Mouse (Mus musculus): ENCODE data around the gene Cox10. TPM values are rescaled to one million over a fixed set of nuclear protein-coding genes. Genes with fewer than 3 reads are reported as not detected.
A peak's percentile ranks its signal among the peaks of the same experiment; 100 is the strongest.

Gene Cox10
- total and polyA plus RNA-seq, 2 experiments from 2014 or later, result 14.3 to 31.0 TPM

DNA sequence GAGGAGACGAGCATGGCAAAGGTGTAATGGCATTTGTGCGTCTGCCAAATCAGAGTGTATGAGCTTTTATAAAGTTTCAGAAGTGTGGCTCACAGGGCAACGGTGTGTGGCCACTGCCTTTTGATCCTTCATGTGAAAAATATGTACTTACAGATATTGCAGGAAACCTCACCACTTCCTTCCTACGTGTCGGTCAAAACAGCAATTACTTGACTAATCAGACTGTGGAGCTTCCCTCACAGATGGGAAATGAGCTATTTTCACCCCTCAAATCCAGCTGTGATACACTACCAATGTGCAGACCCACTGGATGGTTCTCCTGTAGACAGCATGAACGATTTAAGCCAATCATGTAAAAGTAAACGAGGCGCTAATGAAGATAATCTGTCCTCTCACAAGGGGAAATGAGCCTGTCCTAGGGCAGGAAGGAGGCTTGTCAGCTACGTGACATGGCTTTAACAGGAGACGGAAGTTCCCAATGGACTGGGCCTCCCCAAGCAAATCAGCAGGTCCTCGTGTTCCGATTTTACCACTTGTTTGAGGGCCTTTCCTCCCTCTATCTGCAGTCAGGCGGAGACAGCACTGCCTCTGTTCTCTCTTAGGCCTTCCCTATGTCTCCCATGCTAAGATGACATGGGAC is 103.9 kb downstream of the Cox10 start:
- Histone ChIP-seq H3K4me1 (ENCODE audit: insufficient read depth) (no peaks in the 10 kb centered on the region), H3K9me3 (ENCODE audit: low read length) (no peaks in the 10 kb centered on the region), H3K4me2 (ENCODE audit: low read depth) (no peak overlapping the region), H3K36me3 (ENCODE audit: insufficient read depth) (no peaks in the 10 kb centered on the region), H3K27ac (ENCODE audit: low read depth, low read length) (no peak overlapping the region), H3K4me3 (ENCODE audit: low read depth, low read length) (no peak overlapping the region), H3K9ac (no peak overlapping the region), H3K27me3 (ENCODE audit: insufficient read depth, low read length) (no peaks in the 10 kb centered on the region)
- no peak for TF ChIP-seq CTCF (IDR thresholded peaks at IDR 0.05; ENCODE audit: low read depth)
- DNase-seq (no peak), ATAC-seq (no peak)
- 78% methylated on average over 13 of the region's 13 CpGs for WGBS

DNA sequence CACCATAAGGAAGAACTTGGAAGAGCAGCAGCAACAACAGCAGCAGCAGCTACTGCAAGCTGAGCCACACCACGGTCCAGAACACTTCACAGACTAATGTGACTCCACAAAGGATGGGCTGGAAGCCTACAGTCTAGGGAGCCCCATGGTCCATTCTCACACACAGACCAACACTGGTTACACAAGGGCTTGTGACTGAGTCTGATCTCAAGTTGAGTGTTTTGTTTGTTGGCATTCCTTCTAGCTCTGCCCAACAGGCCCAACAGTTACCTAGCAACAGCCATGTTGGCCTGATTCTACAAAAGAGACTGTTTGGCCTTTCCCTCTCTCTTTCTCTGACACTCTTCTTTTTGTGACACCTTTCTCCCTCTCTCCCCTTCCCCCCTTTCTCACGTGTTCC is 105.3 kb downstream of the Cox10 start:
- H3K9ac ChIP-seq, result no peak overlapping the region
- WGBS, result 46% methylated on average over 2 of the region's 2 CpGs
- no peak for TF ChIP-seq CTCF (IDR thresholded peaks at IDR 0.05; ENCODE audit: low read depth)
- H3K4me1 ChIP-seq (ENCODE audit: insufficient read depth), result 0 out of 2 replicates have a peak, but pooled peaks cover 2% of the 10 kb centered on the region
- no peaks in the 10 kb centered on the region for H3K36me3 ChIP-seq (ENCODE audit: insufficient read depth)
- no peak overlapping the region for H3K4me3 ChIP-seq (ENCODE audit: low read depth, low read length)
- H3K9me3 ChIP-seq (ENCODE audit: low read length), result no peaks in the 10 kb centered on the region
- no peak overlapping the region for H3K4me2 ChIP-seq (ENCODE audit: low read depth)
- ATAC-seq (peak; percentile 42), DNase-seq (peak; percentile 32)
- no peaks in the 10 kb centered on the region for H3K27me3 ChIP-seq (ENCODE audit: insufficient read depth, low read length)
- H3K27ac ChIP-seq (ENCODE audit: low read depth, low read length), result peak overlapping the region; percentile 29; the same call in 1 of the 2 replicates

DNA sequence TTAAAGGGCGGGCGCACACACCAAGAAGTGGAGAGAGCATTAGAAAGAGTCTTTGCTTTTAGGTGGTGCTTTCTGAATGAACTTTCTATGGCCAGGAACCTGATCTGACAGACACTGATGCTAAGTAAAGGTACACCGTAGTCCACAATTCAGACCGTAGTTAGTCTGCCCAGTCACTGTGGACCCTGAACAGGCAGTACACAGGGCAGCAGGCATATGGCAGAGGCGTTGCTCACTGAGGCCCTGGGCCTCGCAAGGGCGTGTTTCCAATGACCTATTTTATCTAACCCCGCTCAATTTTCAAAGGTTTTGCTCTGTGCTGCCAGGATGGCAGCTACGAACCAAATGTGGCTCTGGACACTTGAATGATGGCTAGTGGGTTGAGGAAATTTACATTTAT is 107.8 kb downstream of the Cox10 start:
- Histone ChIP-seq H3K4me2 (ENCODE audit: low read depth) (no peak overlapping the region), H3K27me3 (ENCODE audit: insufficient read depth, low read length) (no peaks in the 10 kb centered on the region)
- no peak for TF ChIP-seq CTCF (IDR thresholded peaks at IDR 0.05; ENCODE audit: low read depth)

DNA sequence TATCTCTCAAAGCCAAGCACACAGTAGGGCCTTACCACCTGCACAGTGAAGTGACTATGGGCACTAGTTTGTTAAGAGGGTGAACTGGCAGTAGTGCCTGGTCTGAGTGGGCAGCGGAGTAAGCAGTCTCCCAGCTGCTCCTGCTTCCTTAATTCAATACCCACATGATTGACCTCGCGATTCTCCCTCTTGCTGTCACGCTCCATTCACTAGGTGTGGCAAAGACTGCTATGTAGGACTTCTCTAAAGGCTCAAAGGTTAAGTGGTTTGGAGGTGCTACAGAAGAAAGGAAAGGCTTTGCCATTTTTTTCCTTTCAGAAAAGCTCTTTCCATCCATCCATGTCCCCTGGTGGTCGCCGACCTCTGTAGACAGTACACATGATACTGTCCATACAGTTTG is 108.5 kb downstream of the Cox10 start:
- H3K4me2 ChIP-seq (ENCODE audit: low read depth), result no peak overlapping the region
- H3K9ac ChIP-seq, result no peak overlapping the region
- H3K4me3 ChIP-seq (ENCODE audit: low read depth, low read length), result no peak overlapping the region
- H3K4me1 ChIP-seq (ENCODE audit: insufficient read depth), result peaks cover 7% of the 10 kb centered on the region; the same call in 1 of the 2 replicates
- no peak overlapping the region for H3K27ac ChIP-seq (ENCODE audit: low read depth, low read length)
- WGBS, result 93% methylated on average over 6 of the region's 6 CpGs
- TF ChIP-seq CTCF (IDR thresholded peaks at IDR 0.05; ENCODE audit: low read depth), result no peak
- DNase-seq, result no peak
- no peak for ATAC-seq
- H3K27me3 ChIP-seq (ENCODE audit: insufficient read depth, low read length), result no peaks in the 10 kb centered on the region
- H3K9me3 ChIP-seq (ENCODE audit: low read length), result no peaks in the 10 kb centered on the region
- no peaks in the 10 kb centered on the region for H3K36me3 ChIP-seq (ENCODE audit: insufficient read depth)

More for the DNA sequence above, 107.8 kb downstream of the Cox10 start:
- H3K4me1 ChIP-seq (ENCODE audit: insufficient read depth), result peaks cover 7% of the 10 kb centered on the region; the same call in 1 of the 2 replicates
- no peaks in the 10 kb centered on the region for H3K36me3 ChIP-seq (ENCODE audit: insufficient read depth)
- DNase-seq (no peak), ATAC-seq (no peak)
- no peaks in the 10 kb centered on the region for H3K9me3 ChIP-seq (ENCODE audit: low read length)
- H3K9ac ChIP-seq, result no peak overlapping the region
- 97% methylated on average over 9 of the region's 9 CpGs for WGBS
- H3K4me3 ChIP-seq (ENCODE audit: low read depth, low read length), result no peak overlapping the region
- no peak overlapping the region for H3K27ac ChIP-seq (ENCODE audit: low read depth, low read length)

DNA sequence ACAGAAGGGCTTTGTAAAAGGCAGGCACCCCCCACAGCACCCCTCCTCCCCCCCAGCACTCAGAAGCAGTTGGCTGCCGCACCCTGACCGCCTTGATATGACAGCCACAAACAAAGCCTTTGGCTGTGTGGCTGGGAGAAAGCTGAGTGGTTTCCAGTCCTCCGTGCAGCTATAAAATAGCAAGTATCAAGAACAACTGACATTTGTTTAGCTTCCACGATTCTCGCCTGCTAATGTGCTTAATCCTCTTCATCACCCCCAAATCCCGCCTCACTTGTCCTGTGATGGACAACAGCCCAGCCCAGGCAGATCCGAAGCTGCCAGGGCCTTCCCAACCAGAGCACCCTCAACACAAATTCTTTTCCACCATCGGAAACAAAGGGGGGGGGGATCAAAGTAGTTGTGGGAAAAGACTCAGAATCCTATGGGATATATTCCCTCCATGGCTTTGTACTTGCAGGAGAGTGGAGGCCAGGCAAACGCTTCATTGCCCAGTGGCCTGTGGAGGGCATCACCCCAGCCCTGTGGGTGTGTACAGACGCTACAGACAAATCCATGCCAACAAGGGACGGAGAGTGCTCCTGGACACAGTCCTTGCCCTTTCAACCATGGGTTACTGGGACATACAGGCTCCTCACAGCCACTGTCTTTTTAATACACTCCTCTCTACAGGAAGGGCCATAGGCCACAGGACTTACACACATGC is 109.9 kb downstream of the Cox10 start:
- peak; percentile 60 for DNase-seq
- peaks cover 7% of the 10 kb centered on the region; the same call in 1 of the 2 replicates for H3K4me1 ChIP-seq (ENCODE audit: insufficient read depth)
- H3K9me3 ChIP-seq (ENCODE audit: low read length), result no peaks in the 10 kb centered on the region
- no peak overlapping the region for H3K9ac ChIP-seq
- no peak overlapping the region for H3K4me2 ChIP-seq (ENCODE audit: low read depth)
- WGBS, result 17% methylated on average over 11 of the region's 11 CpGs
- H3K4me3 ChIP-seq (ENCODE audit: low read depth, low read length), result no peak overlapping the region
- no peak for TF ChIP-seq CTCF (IDR thresholded peaks at IDR 0.05; ENCODE audit: low read depth)
- no peaks in the 10 kb centered on the region for H3K27me3 ChIP-seq (ENCODE audit: insufficient read depth, low read length)
- H3K36me3 ChIP-seq (ENCODE audit: insufficient read depth), result no peaks in the 10 kb centered on the region
- peak overlapping the region; percentile 45 for H3K27ac ChIP-seq (ENCODE audit: low read depth, low read length)
- ATAC-seq, result peak; percentile 60

DNA sequence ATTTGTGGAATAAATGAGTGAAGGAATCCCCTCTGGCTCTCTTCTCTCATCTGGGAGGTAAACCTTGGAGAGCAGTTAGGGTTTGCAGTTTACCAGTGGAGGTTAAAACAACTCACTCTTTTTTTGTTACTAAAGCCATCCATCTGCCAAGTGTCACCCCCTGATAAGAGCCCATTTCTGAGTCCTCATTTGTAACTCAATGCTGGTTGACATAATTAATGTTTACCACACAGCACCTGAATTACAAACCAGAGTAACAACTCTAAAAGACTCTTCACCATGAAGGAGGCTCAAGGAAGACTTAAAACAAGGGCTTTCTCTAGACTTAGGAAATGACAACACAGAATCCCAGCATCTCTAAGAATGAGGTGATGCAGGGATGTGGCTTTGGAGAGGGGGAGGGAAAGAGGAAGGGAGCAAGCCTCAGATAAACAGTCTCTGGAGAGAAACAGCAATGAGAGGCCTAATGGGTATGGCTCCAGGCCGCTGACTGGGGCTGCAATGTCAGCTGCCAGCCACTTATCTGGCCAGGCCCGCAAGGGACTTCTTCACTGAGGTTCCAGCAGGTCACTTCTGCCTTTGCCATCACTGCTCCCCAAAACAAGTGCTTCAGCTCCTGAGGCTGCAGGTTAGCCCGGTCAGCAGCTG is 110.8 kb downstream of the Cox10 start:
- H3K4me1 ChIP-seq (ENCODE audit: insufficient read depth), result peaks cover 7% of the 10 kb centered on the region; the same call in 1 of the 2 replicates
- H3K9ac ChIP-seq, result no peak overlapping the region
- H3K27me3 ChIP-seq (ENCODE audit: insufficient read depth, low read length), result no peaks in the 10 kb centered on the region
- 0 out of 2 replicates have a peak, but pooled peaks cover under 1% of the 10 kb centered on the region for H3K36me3 ChIP-seq (ENCODE audit: insufficient read depth)
- 38% methylated on average over 3 of the region's 3 CpGs for WGBS
- H3K4me3 ChIP-seq (ENCODE audit: low read depth, low read length), result no peak overlapping the region
- DNase-seq (no peak), ATAC-seq (no peak)
- H3K4me2 ChIP-seq (ENCODE audit: low read depth), result no peak overlapping the region
- no peaks in the 10 kb centered on the region for H3K9me3 ChIP-seq (ENCODE audit: low read length)
- 0 out of 2 replicates have a peak overlapping the region, but pooled peaks have one; percentile 1 for H3K27ac ChIP-seq (ENCODE audit: low read depth, low read length)
- TF ChIP-seq CTCF (IDR thresholded peaks at IDR 0.05; ENCODE audit: low read depth), result no peak
